Mouse (Mus musculus) stomach, postnatal 0 days (tissue): ENCODE data around the gene Tmem82. TPM values are rescaled to one million over a fixed set of nuclear protein-coding genes. Genes with fewer than 3 reads are reported as not detected.
A peak's percentile ranks its signal among the peaks of the same experiment; 100 is the strongest.

ENCODE experiments used
- ATAC-seq: fragments of 200-750 bp; cut with Nextera tagmentation; 2 replicates; pipeline ENCODE4 v1.8.0; 2017; ENCODE audit not compliant: low FRiP score, low TSS enrichment
- DNase-seq: peaks from one replicate; pipeline ENCODE4 v3.0.0-alpha.2; 2016; ENCODE audit warnings: low spot score
- H3K27ac ChIP-seq: fragments of 300-500 bp; sonication (generic); replicated peaks from 2 replicates; pipeline ENCODE4 v1.5.1; 2014; ENCODE audit warnings: mild to moderate bottlenecking, control low read depth
- H3K27me3 ChIP-seq: fragments of 300-500 bp; sonication (generic); 2 replicates; pipeline ENCODE4 v1.6.1; 2014; ENCODE audit warnings: low read length; ENCODE audit not compliant: control insufficient read depth, insufficient read depth
- H3K36me3 ChIP-seq: fragments of 300-500 bp; sonication (generic); 2 replicates; pipeline ENCODE4 v1.6.1; 2014; ENCODE audit warnings: low read length, mixed read lengths; ENCODE audit not compliant: control insufficient read depth, insufficient read depth
- H3K4me1 ChIP-seq: fragments of 300-500 bp; sonication (generic); replicated peaks from 2 replicates; pipeline ENCODE4 v1.6.1; 2014; ENCODE audit warnings: antibody characterized with exemption; ENCODE audit not compliant: control insufficient read depth, insufficient read depth
- H3K4me2 ChIP-seq: fragments of 300-500 bp; sonication (generic); replicated peaks from 2 replicates; pipeline ENCODE4 v1.6.1; 2014; ENCODE audit warnings: low read depth, mild to moderate bottlenecking, control low read depth, moderate library complexity
- H3K4me3 ChIP-seq: fragments of 300-500 bp; sonication (generic); 2 replicates; pipeline ENCODE4 v1.5.1; 2014; ENCODE audit warnings: low read depth, low read length, control low read depth
- H3K9ac ChIP-seq: fragments of 300-500 bp; sonication (generic); 2 replicates; pipeline ENCODE4 v1.6.1; 2014; ENCODE audit warnings: mild to moderate bottlenecking, low read length, control low read depth, mixed read lengths
- H3K9me3 ChIP-seq: fragments of 300-500 bp; sonication (generic); 2 replicates; pipeline ENCODE4 v1.6.1; 2016; ENCODE audit warnings: low read length; ENCODE audit not compliant: control insufficient read depth
- CTCF ChIP-seq: IDR thresholded peaks from 2 replicates; pipeline ENCODE4 v1.5.1; 2016; ENCODE audit warnings: antibody characterized with exemption, low read depth, mild to moderate bottlenecking, moderate library complexity
- EP300 ChIP-seq: optimal IDR thresholded peaks from 2 replicates; pipeline ENCODE3; 2016; ENCODE audit warnings: antibody characterized with exemption
- WGBS: fragments of 180-500 bp; shearing (Covaris S2); extraction: QIAGEN DNeasy Blood & Tissue Kit; methylation state at CpG from one replicate; pipeline ENCODE4 v1.1.7; 2014; 5-methylcytosine and 5-hydroxymethylcytosine counted together
- polyA plus RNA-seq: library from polyadenylated mRNA; unstranded; fragments of >200 nt; fragmentation: Nextera tagmentation; extraction: Ambion mirVana; gene quantifications from 2 replicates; pipeline ENCODE4 v1.2.1, GENCODE M21; 2015

Gene Tmem82
- polyA plus RNA-seq, 1 experiment from 2014 or later, result 2.2 TPM

DNA sequence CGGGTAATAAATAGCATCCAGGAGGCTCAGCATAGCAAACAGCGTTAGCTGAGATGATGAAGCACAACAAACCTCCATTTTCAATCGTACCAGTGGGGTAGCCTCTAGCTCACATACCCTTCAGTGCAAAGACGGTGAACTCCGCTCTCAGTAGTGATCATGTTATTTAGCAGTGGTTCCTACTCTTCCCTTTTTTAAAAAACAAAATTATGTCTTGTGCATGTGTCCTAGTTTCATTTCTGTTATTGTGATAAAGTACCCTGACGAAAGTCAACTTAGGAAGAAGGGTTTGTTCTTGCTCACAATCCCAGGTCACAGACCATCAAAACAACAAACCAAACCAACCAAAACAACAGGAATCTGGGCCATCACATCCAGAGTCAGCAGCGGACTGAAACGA is 27.6 kb upstream of the Tmem82 start:
- 93% methylated on average over 8 of the region's 8 CpGs for WGBS
- Histone ChIP-seq H3K36me3 (peaks cover 5% of the 10 kb centered on the region), H3K27me3 (no peaks in the 10 kb centered on the region), H3K4me3 (no peak overlapping the region), H3K27ac (no peak overlapping the region), H3K9ac (no peak overlapping the region), H3K9me3 (no peaks in the 10 kb centered on the region), H3K4me2 (no peak overlapping the region), H3K4me1 (no peaks in the 10 kb centered on the region)
- no peak for DNase-seq
- TF ChIP-seq EP300 (no peak), CTCF (no peak)
- ATAC-seq, result no peak

DNA sequence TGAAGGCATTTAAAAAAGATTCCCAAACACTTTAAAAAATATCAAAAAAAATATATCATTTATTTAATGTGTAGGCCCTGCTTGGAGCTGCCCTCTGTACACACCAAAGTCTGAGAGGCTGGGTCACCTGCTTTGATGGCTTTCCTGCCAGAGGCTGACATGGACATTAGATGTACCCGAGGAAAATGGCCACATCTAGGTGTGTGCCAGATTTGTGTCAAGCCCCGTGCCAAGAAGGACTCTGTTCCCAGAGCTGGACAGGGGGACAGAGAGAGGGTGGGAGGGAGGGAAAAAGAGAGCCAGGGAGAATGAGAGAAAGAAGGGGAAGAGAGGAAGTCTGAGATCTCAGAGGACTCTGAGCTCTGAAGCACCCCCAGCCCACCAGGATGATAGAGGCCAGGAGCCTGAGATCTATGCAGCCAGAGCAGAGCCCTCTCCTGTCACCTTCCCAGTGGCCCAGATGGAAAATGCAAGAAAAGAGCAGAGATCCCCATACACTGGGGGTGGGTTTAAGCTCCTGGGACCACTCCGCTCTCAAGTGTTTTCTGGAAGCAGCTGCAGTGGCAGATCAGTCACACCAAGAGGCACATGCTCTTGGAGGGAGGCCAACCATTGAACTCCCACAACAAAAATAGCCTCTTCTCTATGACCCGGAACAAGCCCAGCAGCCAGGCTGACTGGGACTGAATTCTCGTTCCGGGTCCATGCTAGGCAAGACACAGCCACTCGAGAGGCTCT is 24.9 kb upstream of the Tmem82 start:
- TF ChIP-seq EP300 (no peak), CTCF (no peak)
- Histone ChIP-seq H3K27me3 (no peaks in the 10 kb centered on the region), H3K9me3 (no peaks in the 10 kb centered on the region), H3K4me1 (no peaks in the 10 kb centered on the region), H3K36me3 (peaks cover 5% of the 10 kb centered on the region), H3K9ac (no peak overlapping the region; the same call in 1 of the 2 replicates), H3K4me3 (no peak overlapping the region), H3K4me2 (no peak overlapping the region), H3K27ac (peak overlapping the region; percentile 56; the same call in 1 of the 2 replicates)
- 32% methylated on average over 7 of the region's 7 CpGs for WGBS
- ATAC-seq (no peak), DNase-seq (no peak)

DNA sequence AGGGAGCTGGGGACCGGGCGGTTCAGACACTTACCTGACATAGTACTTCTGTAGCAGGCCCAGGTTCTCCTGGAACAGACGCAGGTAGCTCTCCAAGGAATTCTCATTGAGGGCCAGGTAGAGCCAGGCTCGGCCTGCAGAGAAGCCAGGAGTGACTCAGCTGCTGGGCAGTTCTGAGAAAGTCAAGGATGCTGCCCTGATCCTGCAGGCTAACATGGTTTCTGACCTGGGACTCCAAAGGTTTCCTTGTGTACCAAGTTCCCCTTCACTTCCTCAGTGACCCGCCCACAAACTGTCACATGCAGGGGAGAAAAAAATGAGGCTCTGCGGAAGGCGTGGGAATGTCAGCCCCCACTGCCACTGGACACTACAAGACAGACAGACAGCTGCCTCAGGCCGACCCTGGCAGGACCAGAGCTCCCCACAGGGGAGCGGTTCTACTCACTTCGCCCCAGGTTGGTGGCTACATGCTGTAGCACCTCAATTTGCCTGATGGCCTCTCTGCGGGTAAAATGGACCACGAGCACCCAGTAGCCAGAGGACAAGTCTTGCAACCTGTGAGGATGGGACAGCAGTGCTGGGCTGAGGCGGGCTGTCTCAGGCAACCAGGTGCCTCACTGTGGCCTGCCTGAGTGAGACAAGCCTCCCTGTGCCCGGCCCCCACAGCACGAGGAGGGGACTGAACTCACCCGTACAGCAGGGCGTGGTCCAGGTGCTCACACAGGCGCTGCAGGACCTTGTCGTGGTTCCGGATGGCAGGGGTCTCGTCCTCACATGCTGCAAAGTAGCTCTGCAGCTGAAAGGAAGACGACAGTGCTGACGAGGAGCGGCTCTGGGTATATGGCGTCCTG is 23.8 kb upstream of the Tmem82 start:
- Histone ChIP-seq H3K9me3 (no peaks in the 10 kb centered on the region), H3K36me3 (peaks cover 10% of the 10 kb centered on the region), H3K4me2 (no peak overlapping the region), H3K4me1 (no peaks in the 10 kb centered on the region), H3K4me3 (no peak overlapping the region), H3K27me3 (no peaks in the 10 kb centered on the region), H3K9ac (no peak overlapping the region), H3K27ac (no peak overlapping the region)
- WGBS, result 77% methylated on average over 25 of the region's 25 CpGs
- DNase-seq (peak; percentile 40), ATAC-seq (peak; percentile 36)
- no peak for TF ChIP-seq EP300
- no peak for TF ChIP-seq CTCF

DNA sequence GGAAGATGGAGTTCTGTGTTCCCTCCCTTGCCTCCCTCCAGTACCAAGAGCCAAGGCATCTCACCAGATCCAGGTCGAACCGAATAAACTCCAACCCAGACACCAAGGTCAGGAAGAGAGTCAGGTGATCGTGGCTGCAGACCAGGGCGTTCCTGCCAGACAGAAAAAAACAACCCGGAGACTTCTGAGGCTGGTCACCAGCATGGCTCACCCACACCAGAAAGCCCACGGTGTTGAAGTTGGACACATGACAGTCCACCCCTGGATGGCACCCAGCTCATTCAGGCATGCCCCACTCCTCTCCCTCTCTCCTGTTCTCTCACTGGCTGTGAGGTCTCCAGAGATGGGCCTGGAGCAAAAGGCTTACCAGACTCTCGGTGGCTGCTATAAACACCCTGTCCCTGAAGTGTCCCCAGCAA is 22.9 kb upstream of the Tmem82 start:
- H3K4me3 ChIP-seq, result no peak overlapping the region
- 0 out of 2 replicates have a peak overlapping the region, but pooled peaks have one; percentile 13 for H3K27ac ChIP-seq
- 91% methylated on average over 7 of the region's 7 CpGs for WGBS
- H3K4me2 ChIP-seq, result no peak overlapping the region
- no peaks in the 10 kb centered on the region for H3K4me1 ChIP-seq
- no peaks in the 10 kb centered on the region for H3K9me3 ChIP-seq
- TF ChIP-seq EP300 (no peak), CTCF (no peak)
- H3K27me3 ChIP-seq, result no peaks in the 10 kb centered on the region
- H3K9ac ChIP-seq, result no peak overlapping the region
- ATAC-seq (peak; percentile 10; the same call in 1 of the 2 replicates), DNase-seq (no peak)
- peaks cover 17% of the 10 kb centered on the region for H3K36me3 ChIP-seq

DNA sequence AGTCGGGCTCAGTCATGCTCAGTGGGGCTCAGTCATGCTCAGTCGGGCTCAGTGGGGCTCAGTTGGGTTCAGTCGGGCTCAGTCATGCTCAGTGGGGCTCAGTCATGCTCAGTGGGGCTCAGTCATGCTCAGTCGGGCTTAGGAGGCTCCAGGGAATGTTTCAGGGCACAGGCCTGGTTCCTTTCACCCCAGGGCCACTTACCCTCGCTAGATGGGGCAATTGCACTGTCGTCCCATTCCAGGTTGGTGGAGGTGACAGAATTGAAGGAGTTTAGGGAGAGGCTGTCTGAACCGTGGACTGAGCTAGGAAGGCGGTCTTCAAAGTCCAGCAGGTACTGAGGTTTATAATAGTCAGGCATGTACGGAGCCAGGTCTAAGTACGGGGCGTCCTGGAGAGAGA is 21.0 kb upstream of the Tmem82 start:
- 78% methylated on average over 11 of the region's 11 CpGs for WGBS

More for the DNA sequence above, 21.0 kb upstream of the Tmem82 start:
- TF ChIP-seq EP300, result no peak
- 0 out of 2 replicates have a peak, but pooled peaks have one; percentile 13 for TF ChIP-seq CTCF
- no peak overlapping the region for H3K4me2 ChIP-seq
- peaks cover 17% of the 10 kb centered on the region for H3K36me3 ChIP-seq
- H3K9me3 ChIP-seq, result no peaks in the 10 kb centered on the region
- H3K27ac ChIP-seq, result no peak overlapping the region
- no peak overlapping the region for H3K9ac ChIP-seq
- no peaks in the 10 kb centered on the region for H3K4me1 ChIP-seq
- DNase-seq (no peak), ATAC-seq (no peak)
- no peak overlapping the region for H3K4me3 ChIP-seq
- H3K27me3 ChIP-seq, result no peaks in the 10 kb centered on the region
